Mouse (Mus musculus): ENCODE measurements around the gene Ankrd12. TPM values are rescaled to one million over a fixed set of nuclear protein-coding genes. Genes with fewer than 3 reads are reported as not detected.
"Not testable (repeated sequence)": the region's sequence is repeated elsewhere in the genome, so short reads cannot be mapped to it uniquely, and the experiment has no call there.

Gene Ankrd12
- polyA plus RNA-seq, 1 experiment from 2014 or later: 167 TPM

DNA sequence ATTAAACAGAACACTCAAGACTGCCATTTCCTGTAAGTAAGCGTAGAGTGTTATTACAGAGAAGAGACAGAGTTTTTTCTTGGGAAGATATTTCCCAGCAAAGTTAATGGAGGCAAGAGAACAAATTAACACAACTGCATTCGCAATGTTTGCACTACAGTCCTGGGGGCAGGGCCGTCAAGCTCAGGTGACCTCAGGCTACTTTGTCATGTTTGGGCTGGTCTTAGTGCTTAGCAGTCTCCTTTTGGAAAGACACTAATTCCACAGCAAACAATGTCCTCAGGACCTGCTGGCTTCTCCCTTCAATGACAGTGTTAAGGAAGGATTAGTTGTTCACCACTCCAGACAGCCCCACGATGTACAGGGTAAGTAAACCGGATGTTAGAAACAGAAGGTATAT is 35.9 kb downstream of the Ankrd12 start:
- Histone ChIP-seq H3K9me3 (ENCODE audit: control insufficient read depth, low read length) (no peaks in the 10 kb centered on the region), H3K4me3 (ENCODE audit: low read length) (no peak overlapping the region), H3K36me3 (ENCODE audit: control insufficient read depth, insufficient read depth, low read length) (peaks cover 6% of the 10 kb centered on the region), H3K9ac (ENCODE audit: low read depth, low read length) (no peak overlapping the region), H3K4me1 (ENCODE audit: control insufficient read depth, insufficient read depth, low read depth, low read length) (no peaks in the 10 kb centered on the region), H3K27me3 (replicated peaks; ENCODE audit: control insufficient read depth, insufficient read depth, low read length) (no peaks in the 10 kb centered on the region), H3K4me2 (ENCODE audit: low read length) (no peak overlapping the region), H3K27ac (ENCODE audit: low read depth, low read length) (no peak overlapping the region)
- ATAC-seq: no peak
- 90% methylated on average over 5 of the region's 5 CpGs for WGBS

DNA sequence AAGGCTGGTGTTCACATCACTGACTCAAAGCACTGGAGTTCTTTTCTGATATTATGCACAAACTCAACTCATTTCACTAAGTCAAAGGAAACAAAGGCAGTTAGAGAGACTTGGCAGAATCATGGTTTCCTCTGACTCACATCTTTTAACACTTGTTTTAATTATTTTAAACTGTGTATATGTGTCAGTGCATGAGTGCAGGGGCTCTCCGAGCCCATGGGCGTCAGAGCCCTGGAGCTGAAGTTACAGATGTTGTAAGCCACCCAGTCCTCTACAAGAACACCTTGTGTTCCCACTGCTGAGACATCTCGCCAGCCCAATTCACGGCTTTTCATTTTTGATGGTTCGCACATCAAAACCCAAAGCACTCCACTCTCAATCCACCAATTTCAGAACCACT is 43.6 kb downstream of the Ankrd12 start:
- no peak overlapping the region for H3K4me2 ChIP-seq (ENCODE audit: low read length)
- H3K4me3 ChIP-seq (ENCODE audit: low read length): no peak overlapping the region
- no peak overlapping the region for H3K27ac ChIP-seq (ENCODE audit: low read depth, low read length)
- H3K36me3 ChIP-seq (ENCODE audit: control insufficient read depth, insufficient read depth, low read length): peaks cover 2% of the 10 kb centered on the region
- no peaks in the 10 kb centered on the region for H3K4me1 ChIP-seq (ENCODE audit: control insufficient read depth, insufficient read depth, low read depth, low read length)
- ATAC-seq: no peak
- no peak overlapping the region for H3K9ac ChIP-seq (ENCODE audit: low read depth, low read length)
- no peaks in the 10 kb centered on the region for H3K27me3 ChIP-seq (replicated peaks; ENCODE audit: control insufficient read depth, insufficient read depth, low read length)
- 96% methylated on average over 5 of the region's 5 CpGs for WGBS
- H3K9me3 ChIP-seq (ENCODE audit: control insufficient read depth, low read length): no peaks in the 10 kb centered on the region

DNA sequence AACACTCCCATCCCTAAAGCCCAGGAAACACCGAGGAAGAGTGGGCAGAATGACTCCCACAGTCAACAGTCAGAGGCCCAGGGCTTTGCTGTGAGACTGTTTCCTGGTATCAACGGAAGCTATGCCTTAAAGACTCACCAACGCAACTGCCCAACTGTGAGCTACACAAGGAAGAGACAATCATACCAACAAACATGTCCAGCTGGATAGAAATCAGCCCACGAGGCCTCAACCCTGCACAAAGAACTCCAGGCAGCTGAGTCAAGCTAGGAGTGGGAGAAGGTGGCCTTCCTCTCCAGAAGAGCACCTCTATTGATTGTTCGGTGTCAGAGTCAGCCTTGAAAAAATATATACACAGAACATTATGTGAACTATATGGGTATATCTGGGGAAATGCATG is 44.9 kb downstream of the Ankrd12 start:
- WGBS: 85% methylated on average over 5 of the region's 5 CpGs
- no peak for ATAC-seq
- no peak overlapping the region for H3K9ac ChIP-seq (ENCODE audit: low read depth, low read length)
- no peak overlapping the region for H3K4me3 ChIP-seq (ENCODE audit: low read length)
- H3K36me3 ChIP-seq (ENCODE audit: control insufficient read depth, insufficient read depth, low read length): peaks cover 4% of the 10 kb centered on the region
- H3K27ac ChIP-seq (ENCODE audit: low read depth, low read length): no peak overlapping the region
- H3K4me2 ChIP-seq (ENCODE audit: low read length): no peak overlapping the region
- H3K9me3 ChIP-seq (ENCODE audit: control insufficient read depth, low read length): no peaks in the 10 kb centered on the region
- no peaks in the 10 kb centered on the region for H3K4me1 ChIP-seq (ENCODE audit: control insufficient read depth, insufficient read depth, low read depth, low read length)
- no peaks in the 10 kb centered on the region for H3K27me3 ChIP-seq (replicated peaks; ENCODE audit: control insufficient read depth, insufficient read depth, low read length)

DNA sequence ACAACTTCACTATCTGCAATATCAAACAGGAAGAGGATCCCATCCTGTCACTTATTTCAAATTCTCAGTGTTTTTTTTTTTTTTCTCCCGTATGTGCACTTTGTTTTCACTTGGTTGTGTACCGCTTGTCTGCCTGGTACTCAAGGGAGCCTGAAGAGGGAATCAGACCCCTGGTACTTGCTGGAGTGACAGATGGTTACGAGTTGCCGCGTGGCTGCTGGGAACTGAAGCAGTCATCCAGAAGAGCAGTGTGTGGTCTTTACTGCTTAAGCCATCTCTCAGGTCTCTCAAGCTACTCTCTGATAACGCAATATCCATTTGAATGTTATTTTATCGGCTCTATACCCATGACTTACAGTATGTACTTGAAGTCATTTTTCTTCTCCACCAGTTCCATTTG is 52.7 kb downstream of the Ankrd12 start:
- ATAC-seq: no peak
- Histone ChIP-seq H3K27me3 (replicated peaks; ENCODE audit: control insufficient read depth, insufficient read depth, low read length) (no peaks in the 10 kb centered on the region), H3K9me3 (ENCODE audit: control insufficient read depth, low read length) (no peaks in the 10 kb centered on the region), H3K36me3 (ENCODE audit: control insufficient read depth, insufficient read depth, low read length) (peaks cover 20% of the 10 kb centered on the region), H3K4me2 (ENCODE audit: low read length) (no peak overlapping the region), H3K27ac (ENCODE audit: low read depth, low read length) (no peak overlapping the region), H3K4me1 (ENCODE audit: control insufficient read depth, insufficient read depth, low read depth, low read length) (no peaks in the 10 kb centered on the region), H3K9ac (ENCODE audit: low read depth, low read length) (no peak overlapping the region), H3K4me3 (ENCODE audit: low read length) (no peak overlapping the region)
- WGBS: 87% methylated on average over 7 of the region's 7 CpGs

DNA sequence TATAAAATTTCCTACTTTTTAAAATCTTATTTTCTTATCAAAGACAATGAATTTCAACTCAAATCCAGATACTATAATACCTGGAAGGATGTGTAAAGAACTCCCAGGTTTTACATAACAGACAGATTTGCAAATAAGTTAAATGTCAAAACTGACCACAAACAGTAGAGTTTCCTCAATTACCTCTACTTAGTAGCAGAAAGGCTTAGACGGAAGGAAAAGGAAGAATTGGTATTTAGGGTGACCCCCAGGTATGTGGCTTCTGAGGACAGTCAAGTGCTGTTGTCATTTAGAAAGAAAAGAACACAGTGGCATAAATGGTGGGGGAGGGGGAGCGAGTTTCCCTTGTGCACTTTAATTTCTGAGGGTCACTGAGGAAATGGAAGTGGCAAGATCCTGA is 65.1 kb downstream of the Ankrd12 start:
- Histone ChIP-seq H3K4me2 (ENCODE audit: low read length) (no peak overlapping the region), H3K27me3 (replicated peaks; ENCODE audit: control insufficient read depth, insufficient read depth, low read length) (no peaks in the 10 kb centered on the region), H3K4me3 (ENCODE audit: low read length) (no peak overlapping the region), H3K36me3 (ENCODE audit: control insufficient read depth, insufficient read depth, low read length) (peaks cover 6% of the 10 kb centered on the region; the same call in 1 of the 2 replicates), H3K4me1 (ENCODE audit: control insufficient read depth, insufficient read depth, low read depth, low read length) (no peaks in the 10 kb centered on the region), H3K27ac (ENCODE audit: low read depth, low read length) (no peak overlapping the region), H3K9me3 (ENCODE audit: control insufficient read depth, low read length) (no peaks in the 10 kb centered on the region), H3K9ac (ENCODE audit: low read depth, low read length) (no peak overlapping the region)
- no peak for ATAC-seq
- WGBS: 71% methylated on average over 2 of the region's 2 CpGs

DNA sequence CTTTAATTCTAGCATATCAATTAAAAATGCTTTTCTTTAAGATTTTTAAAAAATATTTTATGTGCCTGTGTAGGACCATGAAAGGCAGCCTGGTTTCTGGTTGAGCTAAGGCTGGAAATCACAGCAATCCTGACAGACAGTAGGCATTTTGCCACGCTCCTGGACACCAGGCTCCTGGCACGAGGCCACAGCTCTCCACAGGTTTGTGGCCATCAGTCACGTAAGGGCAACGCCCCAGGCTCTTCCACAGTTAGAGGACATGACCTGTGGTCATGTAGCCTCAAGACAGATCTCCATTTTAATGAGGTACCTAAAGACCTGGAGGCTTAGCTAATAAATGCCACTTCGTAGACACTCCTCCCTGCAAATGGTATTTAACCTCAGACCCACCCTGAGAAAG is 69.0 kb downstream of the Ankrd12 start:
- no peaks in the 10 kb centered on the region for H3K27me3 ChIP-seq (replicated peaks; ENCODE audit: control insufficient read depth, insufficient read depth, low read length)
- no peak for ATAC-seq
- H3K4me2 ChIP-seq (ENCODE audit: low read length): no peak overlapping the region
- no peak overlapping the region for H3K9ac ChIP-seq (ENCODE audit: low read depth, low read length)
- no peaks in the 10 kb centered on the region for H3K4me1 ChIP-seq (ENCODE audit: control insufficient read depth, insufficient read depth, low read depth, low read length)
- no peak overlapping the region for H3K4me3 ChIP-seq (ENCODE audit: low read length)
- H3K27ac ChIP-seq (ENCODE audit: low read depth, low read length): no peak overlapping the region
- H3K36me3 ChIP-seq (ENCODE audit: control insufficient read depth, insufficient read depth, low read length): peaks cover 13% of the 10 kb centered on the region; the same call in 1 of the 2 replicates
- WGBS: 65% methylated on average over 5 of the region's 5 CpGs
- no peaks in the 10 kb centered on the region for H3K9me3 ChIP-seq (ENCODE audit: control insufficient read depth, low read length)

DNA sequence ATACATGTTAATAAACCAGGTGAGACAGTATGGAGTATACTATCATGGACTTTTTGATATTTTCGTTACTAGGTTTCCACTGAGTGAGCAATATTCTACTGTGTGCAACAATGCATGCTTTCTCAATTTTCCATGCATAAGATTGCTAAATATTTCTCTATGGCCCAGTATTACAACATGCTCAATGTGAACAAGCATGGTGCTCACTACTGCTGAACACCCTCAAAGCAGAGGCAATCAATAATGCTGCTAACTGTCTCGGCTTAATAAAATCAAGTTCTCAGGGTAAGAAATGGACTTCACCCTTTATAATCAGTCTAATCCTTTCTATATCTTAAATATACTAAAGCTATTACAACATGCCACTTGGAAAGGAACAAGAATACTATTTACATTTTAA is 69.4 kb downstream of the Ankrd12 start:
- no peaks in the 10 kb centered on the region for H3K27me3 ChIP-seq (replicated peaks; ENCODE audit: control insufficient read depth, insufficient read depth, low read length)
- H3K27ac ChIP-seq (ENCODE audit: low read depth, low read length): no peak overlapping the region
- H3K9me3 ChIP-seq (ENCODE audit: control insufficient read depth, low read length): no peaks in the 10 kb centered on the region
- H3K4me2 ChIP-seq (ENCODE audit: low read length): no peak overlapping the region
- no peak for ATAC-seq
- H3K4me1 ChIP-seq (ENCODE audit: control insufficient read depth, insufficient read depth, low read depth, low read length): no peaks in the 10 kb centered on the region
- peaks cover 13% of the 10 kb centered on the region; the same call in 1 of the 2 replicates for H3K36me3 ChIP-seq (ENCODE audit: control insufficient read depth, insufficient read depth, low read length)
- no peak overlapping the region for H3K9ac ChIP-seq (ENCODE audit: low read depth, low read length)
- 81% methylated on average over 2 of the region's 2 CpGs for WGBS
- H3K4me3 ChIP-seq (ENCODE audit: low read length): no peak overlapping the region

DNA sequence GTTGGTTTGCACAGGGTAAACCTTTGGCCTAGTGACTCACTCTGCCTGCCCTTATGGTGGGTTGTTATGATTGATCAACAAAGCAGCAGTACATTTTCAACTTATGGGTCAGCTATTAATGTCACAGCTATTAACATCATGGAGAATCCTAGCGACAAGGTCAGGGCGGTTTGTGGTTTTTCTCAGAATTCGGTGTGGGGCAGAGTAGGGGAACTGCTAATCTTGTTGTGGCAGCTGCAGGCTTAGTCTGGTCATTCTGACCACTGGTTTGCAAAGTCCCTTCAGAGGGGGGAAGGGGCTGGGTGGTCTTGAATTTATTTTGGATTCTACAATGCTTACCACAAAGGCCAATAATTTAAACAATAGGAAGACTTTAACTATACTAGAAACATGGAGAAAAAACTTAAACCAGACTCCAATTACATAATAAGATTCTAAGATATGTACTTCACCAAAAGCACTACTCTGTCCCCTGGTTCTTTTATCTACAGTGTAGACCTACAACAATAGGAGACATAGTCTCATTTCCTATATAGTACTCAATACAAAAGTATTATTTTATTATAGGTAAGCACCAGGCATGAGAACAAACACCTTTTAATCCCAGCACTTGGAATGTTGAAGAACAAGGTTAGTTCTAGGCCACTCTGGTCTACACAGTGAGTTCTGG is 88.6 kb downstream of the Ankrd12 start:
- Histone ChIP-seq H3K9ac (ENCODE audit: low read depth, low read length) (no peak overlapping the region), H3K4me1 (ENCODE audit: control insufficient read depth, insufficient read depth, low read depth, low read length) (no peaks in the 10 kb centered on the region), H3K27ac (ENCODE audit: low read depth, low read length) (no peak overlapping the region), H3K4me3 (ENCODE audit: low read length) (no peak overlapping the region), H3K9me3 (ENCODE audit: control insufficient read depth, low read length) (no peaks in the 10 kb centered on the region), H3K36me3 (ENCODE audit: control insufficient read depth, insufficient read depth, low read length) (peaks cover 15% of the 10 kb centered on the region), H3K4me2 (ENCODE audit: low read length) (no peak overlapping the region), H3K27me3 (replicated peaks; ENCODE audit: control insufficient read depth, insufficient read depth, low read length) (no peaks in the 10 kb centered on the region)
- WGBS: 89% methylated on average over 3 of the region's 3 CpGs
- no peak for ATAC-seq

DNA sequence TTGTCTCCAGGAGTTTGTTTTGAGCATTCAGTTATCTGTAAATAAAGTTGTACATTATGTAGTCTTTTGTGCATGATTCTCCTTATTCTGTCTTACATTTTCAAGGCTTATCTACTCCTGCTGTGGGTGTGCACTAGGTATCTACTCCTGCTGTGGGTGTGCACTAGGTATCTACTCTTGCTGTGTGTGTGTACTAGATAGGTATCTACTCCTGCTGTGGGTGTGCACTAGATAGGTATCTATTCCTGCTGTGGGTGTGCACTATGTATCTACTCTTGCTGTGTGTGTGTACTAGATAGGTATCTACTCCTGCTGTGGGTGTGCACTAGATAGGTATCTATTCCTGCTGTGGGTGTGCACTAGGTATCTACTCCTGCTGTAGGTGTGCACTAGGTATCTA is 100.2 kb downstream of the Ankrd12 start:
- H3K4me2 ChIP-seq (ENCODE audit: low read length); H3K4me1 ChIP-seq (ENCODE audit: control insufficient read depth, insufficient read depth, low read depth, low read length); H3K9me3 ChIP-seq (ENCODE audit: control insufficient read depth, low read length); H3K27ac ChIP-seq (ENCODE audit: low read depth, low read length); ATAC-seq; H3K27me3 ChIP-seq (replicated peaks; ENCODE audit: control insufficient read depth, insufficient read depth, low read length); H3K4me3 ChIP-seq (ENCODE audit: low read length); H3K9ac ChIP-seq (ENCODE audit: low read depth, low read length): not testable (repeated sequence)
- peaks cover 19% of the 10 kb centered on the region for H3K36me3 ChIP-seq (ENCODE audit: control insufficient read depth, insufficient read depth, low read length)

DNA sequence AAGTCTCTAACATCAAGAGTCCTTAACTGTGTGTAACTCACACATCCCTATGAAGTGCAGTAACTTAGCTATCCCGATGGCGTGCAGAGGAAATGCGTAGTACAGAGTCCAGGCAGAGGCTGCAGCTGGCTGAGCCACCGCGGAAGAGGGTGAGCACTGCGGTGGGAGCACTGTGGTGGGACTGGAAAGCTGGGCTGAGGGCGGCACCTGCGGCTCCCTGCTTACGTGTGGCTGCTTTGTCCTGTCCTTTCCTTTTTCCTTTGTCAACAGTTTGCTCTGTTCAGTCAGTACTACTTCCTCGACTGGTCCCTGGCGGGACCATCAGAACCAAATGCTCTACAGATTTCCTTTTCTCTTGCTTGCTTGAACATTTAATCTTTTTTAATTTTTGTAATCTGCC is 109.1 kb downstream of the Ankrd12 start:
- no peaks in the 10 kb centered on the region for H3K27me3 ChIP-seq (replicated peaks; ENCODE audit: control insufficient read depth, insufficient read depth, low read length)
- WGBS: 67% methylated on average over 11 of the region's 11 CpGs
- no peak overlapping the region for H3K9ac ChIP-seq (ENCODE audit: low read depth, low read length)
- H3K4me2 ChIP-seq (ENCODE audit: low read length): no peak overlapping the region
- H3K36me3 ChIP-seq (ENCODE audit: control insufficient read depth, insufficient read depth, low read length): no peaks in the 10 kb centered on the region
- H3K4me1 ChIP-seq (ENCODE audit: control insufficient read depth, insufficient read depth, low read depth, low read length): no peaks in the 10 kb centered on the region
- no peaks in the 10 kb centered on the region for H3K9me3 ChIP-seq (ENCODE audit: control insufficient read depth, low read length)
- no peak overlapping the region for H3K27ac ChIP-seq (ENCODE audit: low read depth, low read length)
- ATAC-seq: no peak
- no peak overlapping the region for H3K4me3 ChIP-seq (ENCODE audit: low read length)
